ENCODE assay signal across 12 mouse cellular contexts in genomic region chr2:152765045-152765674, GRCm38 (mm10). TPM values are rescaled to one million over a fixed set of nuclear protein-coding genes. Genes with fewer than 3 reads are reported as not detected.
A peak's percentile ranks its signal among the peaks of the same experiment; 100 is the strongest.
DNase-seq lines count a peak whose midpoint lies in the region; ATAC-seq and TF ChIP-seq lines count a peak whose summit lies in the region.
"Had no signal": no experiment of that assay in that cellular context is flagged by ENCODE, and none has a peak within 500 bp of the region (broad histone marks: within the 10 kb centered on the region; RNA-seq: fewer than 3 reads in every experiment).

No protein-coding gene starts in this region.

- H3K9ac ChIP-seq in kidney, postnatal 0 days (ENCODE audit: low read depth, low read length), result 0 out of 2 replicates have a peak overlapping the region, but pooled peaks have one; percentile 27
- peak overlapping the region; percentile 49 for H3K9ac ChIP-seq in hindbrain, embryonic 12.5 days
- H3K9ac ChIP-seq in lung, embryonic 16.5 days (ENCODE audit: low read length), result no peak overlapping the region
- no peak overlapping the region for H3K9ac ChIP-seq in neural tube, embryonic 15.5 days (replicated peaks)

- no peak overlapping the region for H3K27ac ChIP-seq in kidney, postnatal 0 days
- H3K27ac ChIP-seq in hindbrain, embryonic 12.5 days, result 0 out of 2 replicates have a peak overlapping the region, but pooled peaks have one; percentile 13
- peak overlapping the region; percentile 81 for H3K27ac ChIP-seq in lung, embryonic 16.5 days (ENCODE audit: low read length)
- no peak overlapping the region for H3K27ac ChIP-seq in neural tube, embryonic 15.5 days (replicated peaks)

- TF ChIP-seq CTCF in kidney, postnatal 0 days (IDR thresholded peaks at IDR 0.05; ENCODE audit: low read depth), result no peak

- H3K27me3 ChIP-seq in kidney, postnatal 0 days (ENCODE audit: insufficient read depth, low read length), result no peaks in the 10 kb centered on the region
- H3K27me3 ChIP-seq in hindbrain, embryonic 12.5 days, result no peaks in the 10 kb centered on the region
- H3K27me3 ChIP-seq in lung, embryonic 16.5 days (ENCODE audit: control insufficient read depth, insufficient read depth, low read depth, low read length), result no peaks in the 10 kb centered on the region
- no peaks in the 10 kb centered on the region for H3K27me3 ChIP-seq in neural tube, embryonic 15.5 days (replicated peaks)

- peaks cover 10% of the 10 kb centered on the region for H3K4me1 ChIP-seq in kidney, postnatal 0 days (replicated peaks; ENCODE audit: insufficient read depth, low read length)
- peaks cover 28% of the 10 kb centered on the region for H3K4me1 ChIP-seq in hindbrain, embryonic 12.5 days
- H3K4me1 ChIP-seq in lung, embryonic 16.5 days (replicated peaks; ENCODE audit: control insufficient read depth, insufficient read depth, low read length), result peaks cover 24% of the 10 kb centered on the region
- H3K4me1 ChIP-seq in neural tube, embryonic 15.5 days, result peaks cover 15% of the 10 kb centered on the region

- DNase-seq in kidney, postnatal 0 days (ENCODE audit: low spot score), result no peak
- DNase-seq in kidney, adult 11 months, result no peak
- no peak for DNase-seq in gastrocnemius, adult 8-10 months (ENCODE audit: low spot score in 2 of 2)
- no peak for DNase-seq in frontal cortex, postnatal 14 days (ENCODE audit: low spot score in 2 of 2)
- DNase-seq: cerebellum, adult 9-10 months; thymus, adult 2 months had no signal

- H3K4me2 ChIP-seq in kidney, postnatal 0 days (ENCODE audit: low read length), result peak overlapping the region; percentile 31; the same call in 1 of the 2 replicates
- H3K4me2 ChIP-seq in hindbrain, embryonic 12.5 days (replicated peaks), result peak overlapping the region; percentile 49
- H3K4me2 ChIP-seq in lung, embryonic 16.5 days (ENCODE audit: low read depth, low read length), result peak overlapping the region; percentile 37
- peak overlapping the region; percentile 43 for H3K4me2 ChIP-seq in neural tube, embryonic 15.5 days

- H3K4me3 ChIP-seq in kidney, postnatal 0 days (replicated peaks; ENCODE audit: low read depth, low read length), result no peak overlapping the region
- H3K4me3 ChIP-seq in hindbrain, embryonic 12.5 days, result 0 out of 2 replicates have a peak overlapping the region, but pooled peaks have one; percentile 13
- H3K4me3 ChIP-seq in lung, embryonic 16.5 days (ENCODE audit: low read length), result no peak overlapping the region
- H3K4me3 ChIP-seq in neural tube, embryonic 15.5 days (replicated peaks), result no peak overlapping the region
- H3K4me3 ChIP-seq: megakaryocyte, embryonic 14.5 days had no signal

- ATAC-seq in kidney, postnatal 0 days (replicated peaks; ENCODE audit: low FRiP score, low read depth), result no peak
- no peak; the same call in 1 of the 2 replicates for ATAC-seq in hindbrain, embryonic 12.5 days (ENCODE audit: low FRiP score)
- ATAC-seq in lung, embryonic 16.5 days (ENCODE audit: low read depth), result peak; percentile 37
- no peak for ATAC-seq in neural tube, embryonic 15.5 days (ENCODE audit: low FRiP score)
- no peak for ATAC-seq in monocyte, adult 5-6 weeks (replicated peaks; ENCODE audit: insufficient number of reproducible peaks, low FRiP score, low TSS enrichment, poor library complexity, severe bottlenecking)
- ATAC-seq: activated CD4-positive, CD25-positive, alpha-beta regulatory T cell, adult 4 months had no signal

- no peaks in the 10 kb centered on the region for H3K36me3 ChIP-seq in kidney, postnatal 0 days (ENCODE audit: insufficient read depth, low read length)
- no peaks in the 10 kb centered on the region for H3K36me3 ChIP-seq in hindbrain, embryonic 12.5 days
- H3K36me3 ChIP-seq in lung, embryonic 16.5 days (ENCODE audit: control insufficient read depth, insufficient read depth, low read length), result no peaks in the 10 kb centered on the region
- H3K36me3 ChIP-seq in neural tube, embryonic 15.5 days, result no peaks in the 10 kb centered on the region

- no peaks in the 10 kb centered on the region for H3K9me3 ChIP-seq in kidney, postnatal 0 days (replicated peaks; ENCODE audit: low read length)
- H3K9me3 ChIP-seq in hindbrain, embryonic 12.5 days (replicated peaks), result no peaks in the 10 kb centered on the region
- no peaks in the 10 kb centered on the region for H3K9me3 ChIP-seq in lung, embryonic 16.5 days (ENCODE audit: control insufficient read depth, low read length)
- no peaks in the 10 kb centered on the region for H3K9me3 ChIP-seq in neural tube, embryonic 15.5 days (replicated peaks)
- H3K9me3 ChIP-seq: megakaryocyte, embryonic 14.5 days had no signal

- 37% methylated on average over 7 of the region's 7 CpGs for WGBS in kidney, postnatal 0 days
- 26% methylated on average over 6 of the region's 7 CpGs for WGBS in hindbrain, embryonic 12.5 days
- 42% methylated on average over 7 of the region's 7 CpGs for WGBS in lung, embryonic 16.5 days
- 14% methylated on average over 6 of the region's 7 CpGs for WGBS in neural tube, embryonic 15.5 days

RNA-seq across cellular contexts. Expression of gene Cox4i2, which starts 11.2 kb away (rescaled TPM):
- 15.8 and 16.3 TPM in 2 replicates for polyA plus RNA-seq in kidney, postnatal 0 days (2015; fragmentation: Nextera tagmentation; extraction: Ambion mirVana)
- 5.0 and 5.3 TPM in 2 replicates for polyA plus RNA-seq in hindbrain, embryonic 12.5 days (2016; fragmentation: Nextera tagmentation; extraction: Ambion mirVana)
- 99.6 and 104 TPM in 2 replicates for polyA plus RNA-seq in lung, embryonic 16.5 days (2015; fragmentation: Nextera tagmentation; extraction: Ambion mirVana)
- 4.8 and 7.6 TPM in 2 replicates for polyA plus RNA-seq in neural tube, embryonic 15.5 days (2015; fragmentation: Nextera tagmentation; extraction: Ambion mirVana)
- total RNA-seq in gastrocnemius, adult 8-10 months (2022), result 1 to 10 TPM; 1.4 to 3.1 (median 2.0) TPM
- total RNA-seq in monocyte, adult 5-6 weeks (2017), result not detected in 3 replicates
- polyA plus RNA-seq: activated CD4-positive, CD25-positive, alpha-beta regulatory T cell, adult 4 months had no signal

RNA-seq across cellular contexts. Expression of gene Id1, which starts 29.1 kb away (rescaled TPM):
- 170 and 194 TPM in 2 replicates for polyA plus RNA-seq in kidney, postnatal 0 days (2015; fragmentation: Nextera tagmentation; extraction: Ambion mirVana)
- 157 and 159 TPM in 2 replicates for polyA plus RNA-seq in hindbrain, embryonic 12.5 days (2016; fragmentation: Nextera tagmentation; extraction: Ambion mirVana)
- polyA plus RNA-seq in lung, embryonic 16.5 days (2015; fragmentation: Nextera tagmentation; extraction: Ambion mirVana), result 186 and 189 TPM in 2 replicates
- 57.5 and 59.1 TPM in 2 replicates for polyA plus RNA-seq in neural tube, embryonic 15.5 days (2015; fragmentation: Nextera tagmentation; extraction: Ambion mirVana)
- total RNA-seq in gastrocnemius, adult 8-10 months (2022), result 10 to 100 TPM in 1 of 4 experiments, 1 to 10 TPM in 3; 6.7 to 16.6 (median 8.4) TPM
- total RNA-seq in monocyte, adult 5-6 weeks (2017), result 3.7 to 18.6 TPM (median 15.7 TPM) in 3 replicates

Comparison
In these comparisons a context has a peak if more than half of its experiments do, and no peak if none do; other contexts are left out.
1. H3K27ac ChIP-seq: peak in hindbrain, embryonic 12.5 days (single experiment) and lung, embryonic 16.5 days (single experiment); none in kidney, postnatal 0 days (single experiment) and neural tube, embryonic 15.5 days (single experiment).
2. H3K9ac ChIP-seq: peak in kidney, postnatal 0 days (single experiment) and hindbrain, embryonic 12.5 days (single experiment); none in lung, embryonic 16.5 days (single experiment) and neural tube, embryonic 15.5 days (single experiment).
3. Peak in every context shown above with its lines, with median percentiles within 50 percentile points of each other: H3K4me2 ChIP-seq.